ENCODE assay signal across 22 mouse cellular contexts in genomic region chr11:25872983-25873382, GRCm38 (mm10).
"Had no signal": no experiment of that assay in that cellular context is flagged by ENCODE, and none has a peak within 500 bp of the region (broad histone marks: within the 10 kb centered on the region; RNA-seq: fewer than 3 reads in every experiment).

No protein-coding gene starts in this region.

- H3K4me1 ChIP-seq: kidney, embryonic 15.5 days; limb, embryonic 12.5 days; limb, embryonic 15.5 days; megakaryocyte, embryonic 14.5 days; neural tube, embryonic 12.5 days had no signal

- H3K36me3 ChIP-seq: kidney, embryonic 15.5 days; limb, embryonic 12.5 days; limb, embryonic 15.5 days; midbrain, embryonic 10.5 days; midbrain, embryonic 15.5 days; neural tube, embryonic 12.5 days; neural tube, embryonic 15.5 days had no signal

- H3K4me2 ChIP-seq: kidney, embryonic 15.5 days; limb, embryonic 12.5 days; limb, embryonic 15.5 days; liver, embryonic 11.5 days; lung, embryonic 14.5 days; midbrain, embryonic 15.5 days; neural tube, embryonic 12.5 days; neural tube, embryonic 15.5 days had no signal

- H3K27me3 ChIP-seq: kidney, embryonic 15.5 days; limb, embryonic 12.5 days; limb, embryonic 15.5 days; megakaryocyte, embryonic 14.5 days; midbrain, embryonic 15.5 days; neural tube, embryonic 12.5 days; neural tube, embryonic 15.5 days had no signal

- H3K4me3 ChIP-seq: kidney, embryonic 15.5 days; limb, embryonic 12.5 days; limb, embryonic 15.5 days; megakaryocyte, embryonic 14.5 days; midbrain, embryonic 10.5 days; midbrain, embryonic 15.5 days; neural tube, embryonic 12.5 days; neural tube, embryonic 15.5 days had no signal

- H3K9me3 ChIP-seq: kidney, embryonic 15.5 days; limb, embryonic 12.5 days; limb, embryonic 15.5 days; megakaryocyte, embryonic 14.5 days; midbrain, embryonic 10.5 days; midbrain, embryonic 15.5 days; neural tube, embryonic 12.5 days; neural tube, embryonic 15.5 days had no signal

- DNase-seq: kidney, adult 8-10 months; kidney, postnatal 10 days; kidney, postnatal 36 days; liver, postnatal 0 days; lung, embryonic 14.5 days; right cerebral cortex, postnatal 14 days; right cerebral cortex, postnatal 4 days; thymus, adult 2 months; thymus, postnatal 14 days; thymus, postnatal 4 days had no signal

- H3K27ac ChIP-seq: kidney, embryonic 15.5 days; limb, embryonic 12.5 days; limb, embryonic 15.5 days; liver, embryonic 14.5 days; neural tube, embryonic 12.5 days; neural tube, embryonic 15.5 days; stomach, postnatal 0 days had no signal

- ATAC-seq: liver, postnatal 0 days; lung, postnatal 0 days had no signal

- H3K9ac ChIP-seq: kidney, embryonic 15.5 days; limb, embryonic 12.5 days; limb, embryonic 15.5 days; liver, embryonic 14.5 days; liver, postnatal 0 days; lung, embryonic 14.5 days; midbrain, embryonic 15.5 days; neural tube, embryonic 12.5 days; neural tube, embryonic 15.5 days had no signal
